Mouse (Mus musculus): ENCODE data around the gene Batf2.
A peak's percentile ranks its signal among the peaks of the same experiment; 100 is the strongest.
"Not testable (repeated sequence)": the region's sequence is repeated elsewhere in the genome, so short reads cannot be mapped to it uniquely, and the experiment has no call there.

Batf2 gene

GRCm38 (mm10) chr19:6132171-6132827 lies 8.5 kb upstream of the Batf2 start:
- no peak for DNase-seq (ENCODE audit: low spot score in 2 of 2)

DNA sequence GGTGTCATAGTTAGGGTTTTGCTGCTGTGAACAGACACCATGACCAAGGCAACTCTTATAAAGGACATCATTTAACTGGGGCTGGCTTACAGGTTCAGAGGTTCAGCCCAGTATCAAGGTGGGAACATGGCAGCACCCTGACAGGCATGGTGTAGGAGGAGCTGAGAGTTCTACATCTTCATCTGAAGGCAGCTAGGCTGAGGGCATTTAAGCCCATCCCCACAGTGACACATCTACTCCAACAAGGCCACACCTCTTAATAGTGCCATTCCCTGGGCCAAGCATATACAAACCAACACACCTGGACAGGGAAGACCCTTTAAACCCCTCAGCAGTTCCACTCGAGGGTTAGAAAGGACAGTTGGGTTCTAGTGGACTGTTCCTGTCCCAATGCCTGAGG lies 7.6 kb upstream of the Batf2 start:
- not testable (repeated sequence) for DNase-seq (ENCODE audit: low spot score in 2 of 2)

GRCm38 (mm10) chr19:6136397-6136796 lies 4.4 kb upstream of the Batf2 start:
- no peak for DNase-seq (ENCODE audit: low spot score in 2 of 2)

DNA sequence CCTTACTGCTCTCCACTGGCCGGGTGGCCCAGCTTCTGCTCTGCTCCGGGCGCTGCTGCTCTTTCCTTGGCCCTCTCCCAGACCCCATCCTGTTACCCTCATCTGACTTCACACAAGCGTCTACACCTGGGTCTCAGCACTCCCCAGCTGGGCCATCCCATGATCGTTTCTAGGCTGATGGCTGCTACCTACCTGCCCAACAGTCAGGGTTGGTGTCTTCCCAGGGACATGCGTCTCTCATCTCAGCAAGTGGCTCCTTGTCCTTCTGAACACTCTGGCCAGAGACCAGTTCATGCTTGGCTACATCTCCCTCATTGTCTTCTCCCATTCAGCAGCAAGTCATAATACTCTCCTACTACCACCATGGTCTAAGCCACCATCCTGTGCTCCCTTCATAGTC lies 1.1 kb upstream of the Batf2 start:
- DNase-seq (ENCODE audit: low spot score in 2 of 2): no peak

- DNase-seq (ENCODE audit: low spot score in 2 of 2): no peak
Measured at GRCm38 (mm10) chr19:6140374-6140677, 457 bp upstream of the Batf2 start.

GRCm38 (mm10) chr19:6141394-6141749 lies 589 bp downstream of the Batf2 start, which contains the start of gene Arl2:
Gene Arl2 (minus strand): TSS chr19:6141548.
- peak in 1 of 2 experiments; percentile 90 for DNase-seq (ENCODE audit: low spot score in 2 of 2)

DNA sequence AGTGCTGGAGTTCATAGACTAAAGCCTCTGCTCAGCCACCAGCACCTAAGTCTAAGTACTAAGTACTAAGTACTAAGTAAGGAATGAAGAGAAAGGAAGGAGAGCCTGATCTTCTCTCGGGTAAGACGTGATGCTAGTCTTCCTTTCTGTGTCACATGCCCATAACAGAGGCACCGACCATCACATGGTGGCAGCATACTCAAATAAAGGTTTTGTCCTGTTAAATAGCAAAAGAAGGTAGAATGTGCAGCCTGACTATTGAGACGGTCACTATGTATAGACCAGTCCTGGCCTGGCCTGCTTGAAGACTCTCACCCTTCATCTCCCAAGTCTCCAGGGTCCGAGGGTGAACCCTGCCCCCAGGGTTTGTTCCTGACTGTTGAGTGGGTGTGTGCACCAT lies 4.1 kb downstream of the Batf2 start:
- DNase-seq (ENCODE audit: low spot score in 2 of 2): no peak

GRCm38 (mm10) chr19:6155174-6155573 lies 14.4 kb downstream of the Batf2 start:
- DNase-seq (ENCODE audit: low spot score in 2 of 2): no peak

GRCm38 (mm10) chr19:6156372-6156771 lies 15.6 kb downstream of the Batf2 start:
- DNase-seq (ENCODE audit: low spot score in 2 of 2): no peak

DNA sequence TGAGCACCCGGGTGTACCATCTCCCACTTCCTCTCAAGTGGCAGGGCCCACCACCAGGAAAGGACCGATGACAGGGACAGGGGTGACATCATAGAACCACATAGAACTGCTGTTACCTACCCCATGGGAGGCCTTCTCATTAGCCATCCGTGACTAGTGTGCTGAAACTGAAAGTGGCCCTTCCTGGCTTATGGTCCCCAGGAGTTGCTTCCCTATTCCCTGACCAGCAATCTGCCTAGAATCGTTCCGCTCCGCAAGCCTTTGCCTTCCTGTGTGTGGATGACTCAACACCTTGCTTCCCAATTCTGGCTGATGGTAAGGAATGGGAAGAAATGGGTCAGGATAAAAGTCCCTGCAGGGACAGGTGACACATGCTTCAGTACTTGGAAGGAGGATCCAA lies 16.4 kb downstream of the Batf2 start:
- DNase-seq (ENCODE audit: low spot score in 2 of 2): no peak

GRCm38 (mm10) chr19:6163872-6164547 lies 23.2 kb downstream of the Batf2 start:
- DNase-seq (ENCODE audit: low spot score in 2 of 2): no peak

DNA sequence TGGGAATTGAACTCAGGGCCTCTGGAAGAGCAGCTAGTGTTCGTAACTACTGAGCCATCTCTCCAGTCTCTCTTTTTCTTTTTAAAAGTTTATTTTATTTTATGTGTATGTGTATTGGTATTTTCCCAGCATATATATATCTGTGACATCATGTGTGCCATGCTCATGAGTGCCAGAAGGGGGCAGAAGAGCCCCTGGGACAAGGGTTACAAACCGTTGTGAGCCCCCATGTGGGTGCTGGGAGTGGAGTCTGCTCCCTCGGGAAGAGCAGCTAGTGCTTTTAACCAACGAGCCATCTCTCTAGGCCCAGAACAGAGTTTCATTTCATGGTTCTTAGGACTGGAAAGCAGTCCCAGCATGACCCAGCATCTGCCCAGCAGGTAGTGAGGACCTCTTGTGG lies 26.0 kb downstream of the Batf2 start:
- DNase-seq (ENCODE audit: low spot score in 2 of 2): no peak

- no peak for DNase-seq (ENCODE audit: low spot score in 2 of 2)
Measured at GRCm38 (mm10) chr19:6171215-6171614, 30.4 kb downstream of the Batf2 start.

GRCm38 (mm10) chr19:6174771-6175170 lies 34.0 kb downstream of the Batf2 start:
- DNase-seq (ENCODE audit: low spot score in 2 of 2): no peak

GRCm38 (mm10) chr19:6178775-6179174 lies 38.0 kb downstream of the Batf2 start:
- no peak for DNase-seq (ENCODE audit: low spot score in 2 of 2)

- DNase-seq (ENCODE audit: low spot score in 2 of 2): no peak
Measured at GRCm38 (mm10) chr19:6181629-6182028, 40.8 kb downstream of the Batf2 start.

DNA sequence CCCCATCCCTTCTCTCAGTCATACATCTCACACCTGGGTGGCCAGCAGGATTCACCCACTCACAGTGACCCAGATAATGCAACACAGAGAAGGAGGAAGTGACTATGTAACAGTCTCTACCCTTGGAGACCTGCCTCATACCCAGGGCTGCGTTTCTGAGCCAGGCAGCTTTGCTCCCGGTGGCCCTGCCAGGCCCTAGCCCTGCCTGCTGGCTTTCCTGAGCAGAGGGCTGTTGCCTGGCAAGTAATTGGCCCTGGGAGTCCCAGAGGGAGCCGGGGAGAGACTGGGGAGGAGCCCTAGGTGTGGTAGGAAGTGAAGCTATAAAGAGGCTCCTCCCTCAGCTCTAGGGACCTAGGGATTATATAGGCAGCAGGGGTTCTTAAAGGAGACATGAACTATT lies 41.8 kb downstream of the Batf2 start:
- DNase-seq (ENCODE audit: low spot score in 2 of 2): no peak

GRCm38 (mm10) chr19:6184131-6184530 lies 43.3 kb downstream of the Batf2 start, which contains the start of gene Majin:
Gene Majin (plus strand): TSS chr19:6184388.
- no peak for DNase-seq (ENCODE audit: low spot score in 2 of 2)

GRCm38 (mm10) chr19:6204265-6204664 lies 63.5 kb downstream of the Batf2 start:
- no peak for DNase-seq (ENCODE audit: low spot score in 2 of 2)

- DNase-seq (ENCODE audit: low spot score in 2 of 2): no peak
Measured at GRCm38 (mm10) chr19:6206716-6207115, 65.9 kb downstream of the Batf2 start.

GRCm38 (mm10) chr19:6216046-6216705 lies 75.4 kb downstream of the Batf2 start:
- DNase-seq (ENCODE audit: low spot score in 2 of 2): no peak

DNA sequence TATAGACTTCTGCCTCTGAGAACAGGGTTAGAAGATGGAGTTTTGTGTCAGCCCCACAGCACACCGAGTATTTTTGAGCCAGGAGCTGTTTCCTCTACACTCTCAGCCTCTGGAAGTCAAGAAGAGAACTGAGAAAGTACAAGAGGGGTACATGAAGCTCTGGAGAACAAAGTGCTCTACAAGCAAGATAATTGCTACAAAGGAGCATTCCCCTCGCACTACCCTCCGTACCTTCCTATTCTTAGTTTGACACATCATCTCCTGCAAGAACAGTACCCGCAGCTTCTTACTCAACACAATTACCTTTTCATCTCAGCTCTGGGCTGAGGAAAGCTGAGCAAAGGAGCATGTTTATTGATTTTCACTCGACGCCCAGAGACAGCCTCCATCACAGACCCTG lies 77.8 kb downstream of the Batf2 start:
- DNase-seq (ENCODE audit: low spot score in 2 of 2): no peak

All from left cerebral cortex, adult 9 months (tissue).